Mouse (Mus musculus) spleen, adult 18-20 months (tissue): Measurements from ENCODE around the gene Gm7694.

Experiments used
- DNase-seq, 2 experiments: peaks; one replicate each; pipeline ENCODE4 v3.0.0; 2022; ENCODE audit warnings: mixed read lengths in 2 of 2

Gm7694 gene

GRCm38 (mm10) chr1:170277016-170277415, 29.1 kb downstream of the Gm7694 start, which contains the start of gene Sh2d1b1:
Sh2d1b1 (plus strand) TSS chr1:170277320.
- DNase-seq, result no peak

- DNase-seq, result no peak
Measured at GRCm38 (mm10) chr1:170273252-170273651, 32.9 kb downstream of the Gm7694 start.

- DNase-seq, result no peak
Measured at GRCm38 (mm10) chr1:170270696-170271095, 35.4 kb downstream of the Gm7694 start.

DNA sequence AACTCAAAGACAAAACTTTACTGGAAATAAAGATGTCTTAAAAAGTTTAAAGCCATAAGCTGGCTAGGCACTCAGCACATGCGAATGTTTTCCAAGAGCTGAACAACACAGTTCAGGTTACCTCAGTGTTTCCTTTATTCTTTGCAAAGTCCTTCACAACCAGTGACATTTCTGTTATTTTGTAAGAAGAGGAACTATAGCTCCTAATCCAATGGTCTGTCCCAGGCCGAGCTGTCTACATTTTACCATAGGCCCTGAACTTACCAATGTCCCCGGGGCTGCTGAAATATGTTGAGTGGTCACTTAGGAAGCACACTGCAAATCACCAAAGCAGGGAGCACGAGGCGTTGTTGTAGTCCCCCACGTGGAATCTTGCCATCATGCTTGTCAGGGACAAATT, 35.9 kb downstream of the Gm7694 start:
- DNase-seq, result no peak

DNA sequence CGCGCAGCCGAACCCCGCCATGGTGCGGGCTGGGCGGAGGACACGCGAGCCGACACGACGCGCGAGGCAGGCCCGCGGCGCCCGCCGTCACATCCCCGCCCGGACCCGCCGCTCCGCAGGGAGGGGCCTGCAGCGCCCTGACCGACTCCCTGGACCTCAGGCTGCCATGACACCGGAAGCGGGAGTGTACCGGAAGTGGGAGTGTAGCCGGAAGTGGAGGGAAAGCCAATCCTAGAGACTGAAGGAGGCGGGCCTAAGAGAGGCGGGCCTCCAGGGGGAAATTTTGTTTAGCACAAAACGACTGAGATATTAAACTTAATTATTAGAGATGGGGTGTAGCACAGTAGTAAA, 50.6 kb downstream of the Gm7694 start:
- peak; percentile 68 to 71 for DNase-seq

- no peak for DNase-seq
Measured at GRCm38 (mm10) chr1:170254893-170255559, 51.1 kb downstream of the Gm7694 start.
